Mouse (Mus musculus) MEL (cell line): ENCODE data around the gene Hs6st3.

Experiments used
- CHD1 ChIP-seq: IDR thresholded peaks from 2 replicates; pipeline ENCODE4 v1.6.1; 2012; ENCODE audit warnings: low read depth, mild to moderate bottlenecking, inconsistent platforms, low read length, improper control_type of control experiment
- CTCF ChIP-seq, 3 experiments: IDR thresholded peaks in 2 of 3; conservative IDR thresholded peaks in 1 of 3; 2 replicates each; pipeline ENCODE4 v1.5.1; 2011 to 2012; ENCODE audit warnings: low read length in 3 of 3, low read depth in 2 of 3, mild to moderate bottlenecking in 2 of 3, improper control_type of control experiment in 1 of 3, inconsistent platforms in 1 of 3, mixed read lengths in 1 of 3, moderate library complexity in 1 of 3; ENCODE audit not compliant: control insufficient read depth in 1 of 3, insufficient read depth in 1 of 3, poor library complexity in 1 of 3, severe bottlenecking in 1 of 3
- KAT2A ChIP-seq: conservative IDR thresholded peaks from 2 replicates; pipeline ENCODE4 v1.6.1; 2012; ENCODE audit warnings: low read depth, low read length, improper control_type of control experiment, inconsistent platforms
- MAFK ChIP-seq: IDR thresholded peaks from 2 replicates; pipeline ENCODE4 v1.6.1; 2011; ENCODE audit warnings: low read depth, mild to moderate bottlenecking, low read length, improper control_type of control experiment, borderline replicate concordance
- MEF2A ChIP-seq: IDR thresholded peaks from 2 replicates; pipeline ENCODE4 v1.6.1; 2014; ENCODE audit warnings: low read depth, mild to moderate bottlenecking, inconsistent platforms, low read length, improper control_type of control experiment; ENCODE audit not compliant: poor library complexity, insufficient replicate concordance, severe bottlenecking; ENCODE audit errors: extremely low read depth
- NELFE ChIP-seq: IDR thresholded peaks from 2 replicates; pipeline ENCODE4 v1.6.1; 2011; ENCODE audit warnings: low read depth, low read length, improper control_type of control experiment
- POLR2A ChIP-seq, 2 experiments: IDR thresholded peaks; 2 replicates each; pipeline ENCODE4 v1.6.1; 2011 to 2012; ENCODE audit warnings: low read length in 2 of 2, mild to moderate bottlenecking in 2 of 2, control low read depth in 1 of 2, improper control_type of control experiment in 1 of 2, low read depth in 1 of 2, moderate library complexity in 1 of 2; ENCODE audit not compliant: control insufficient read depth in 1 of 2, insufficient read depth in 1 of 2, poor library complexity in 1 of 2
- UBTF ChIP-seq: IDR thresholded peaks from 2 replicates; pipeline ENCODE4 v1.6.1; 2012; ENCODE audit warnings: low read depth, mild to moderate bottlenecking, inconsistent platforms, low read length, improper control_type of control experiment, moderate library complexity, borderline replicate concordance; ENCODE audit not compliant: insufficient read depth
- USF1 ChIP-seq: IDR thresholded peaks from 2 replicates; pipeline ENCODE4 v1.6.1; 2014; ENCODE audit warnings: low read depth, mild to moderate bottlenecking, inconsistent platforms, low read length, improper control_type of control experiment, moderate library complexity
- ZC3H11A ChIP-seq: IDR thresholded peaks from 2 replicates; pipeline ENCODE4 v1.6.1; 2012; ENCODE audit warnings: low read depth, mild to moderate bottlenecking, inconsistent platforms, low read length, improper control_type of control experiment
- ZNF384 ChIP-seq: IDR thresholded peaks from 2 replicates; pipeline ENCODE4 v1.6.1; 2012; ENCODE audit warnings: low read depth, mild to moderate bottlenecking, inconsistent platforms, low read length, improper control_type of control experiment

- TF ChIP-seq NELFE (no peak), CTCF (IDR thresholded peaks at IDR 0.05 in 2 of 3, conservative IDR thresholded peaks at IDR 0.05 in 1 of 3; ENCODE audit: control insufficient read depth in 1 of 3, insufficient read depth in 1 of 3, low read depth in 2 of 3, low read length in 3 of 3, poor library complexity in 1 of 3, severe bottlenecking in 1 of 3) (no peak), ZC3H11A (no peak), ZNF384 (no peak), POLR2A (IDR thresholded peaks at IDR 0.05; ENCODE audit: control insufficient read depth in 1 of 2, insufficient read depth in 1 of 2, low read depth in 1 of 2, low read length in 2 of 2, poor library complexity in 1 of 2) (no peak), UBTF (no peak), CHD1 (no peak), MAFK (no peak), KAT2A (no peak), MEF2A (no peak), USF1 (no peak)
Observed at GRCm38 (mm10) chr14:119266334-119266733, 128.2 kb downstream of the Hs6st3 start.
